Mouse (Mus musculus) retina, postnatal 7 days (tissue): ENCODE data around the gene Amacr.

Experiments used
- DNase-seq: peaks from one replicate; pipeline ENCODE4 v3.0.0-alpha.2; 2012; ENCODE audit warnings: low read depth, low spot score

Amacr gene

GRCm38 (mm10) chr15:10981377-10982063 lies at the start of gene Amacr:
TSS of gene Amacr (plus strand) at chr15:10981756.
- peak; percentile 83 for DNase-seq

- no peak for DNase-seq
These were observed 47.6 kb upstream of the Amacr start for GRCm38 (mm10) chr15:10933930-10934329.

DNA sequence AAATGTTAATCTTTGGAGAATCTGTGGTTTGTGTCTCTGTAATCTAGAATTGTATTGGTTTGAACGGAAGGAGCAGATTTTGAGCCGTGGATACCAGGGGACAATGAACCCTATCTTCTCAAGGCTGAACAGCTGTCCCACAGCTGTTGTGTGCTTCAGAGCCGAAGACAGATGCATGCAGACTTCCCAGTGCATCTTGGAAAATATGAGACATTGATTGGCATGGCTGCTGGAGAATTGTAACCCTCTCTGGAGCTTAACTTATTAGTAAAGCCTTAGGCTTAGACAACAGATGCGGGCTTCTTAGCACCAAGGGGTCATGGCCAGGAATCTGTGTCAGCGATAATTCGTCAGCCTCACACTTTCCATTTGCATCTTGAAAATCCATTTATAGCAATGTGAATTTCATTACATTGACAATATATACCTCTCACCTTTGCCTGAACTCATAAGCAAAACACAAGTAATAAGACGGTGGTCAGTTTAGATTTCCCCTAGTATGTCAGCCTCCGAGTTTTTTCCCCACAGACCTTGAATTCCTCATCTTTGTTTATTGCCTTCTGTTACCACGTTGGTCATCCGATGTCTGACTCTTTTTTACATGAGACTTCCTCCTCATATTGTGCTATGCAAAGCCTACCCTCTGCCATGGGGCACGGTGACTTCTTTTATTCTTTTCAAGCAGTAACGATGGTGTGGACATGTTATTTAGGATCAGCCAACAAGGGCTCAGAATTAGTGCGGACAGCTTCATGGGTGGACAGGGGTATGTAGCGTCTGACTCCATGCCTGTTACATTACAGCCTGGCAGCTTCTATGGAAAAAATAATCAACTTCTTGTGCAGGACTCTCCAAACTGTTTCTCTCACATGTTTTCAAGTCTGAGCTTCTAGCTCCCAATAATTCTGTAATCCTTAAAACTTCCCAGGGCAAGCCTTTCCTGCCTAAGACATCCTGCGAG lies 41.1 kb upstream of the Amacr start:
- DNase-seq, result peak; percentile 38

DNA sequence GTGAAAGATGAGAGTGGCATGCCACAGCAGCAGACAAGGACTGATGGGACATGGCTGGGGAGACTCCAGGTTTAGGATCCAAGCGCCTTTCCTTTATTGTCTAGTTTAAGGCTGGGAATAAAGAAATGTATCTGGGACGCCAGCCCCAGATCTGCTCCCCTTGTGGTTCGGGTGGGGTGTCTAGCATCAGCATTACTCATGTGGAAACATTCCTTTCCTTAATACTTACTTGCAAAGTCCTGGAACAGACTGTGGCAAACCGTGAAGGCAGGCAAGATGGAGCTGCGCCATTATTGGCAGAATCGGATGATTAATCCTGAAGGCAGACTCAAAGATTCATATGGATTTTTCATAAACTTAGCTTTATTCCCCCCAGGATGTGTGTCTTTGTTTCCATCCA lies 39.7 kb upstream of the Amacr start:
- no peak for DNase-seq

GRCm38 (mm10) chr15:10947852-10948251 lies 33.7 kb upstream of the Amacr start:
- DNase-seq, result no peak

- no peak for DNase-seq
These were observed 29.4 kb upstream of the Amacr start, which contains the start of gene C1qtnf3 for GRCm38 (mm10) chr15:10951951-10952759. TSS of gene C1qtnf3 (plus strand) at chr15:10952332.

- DNase-seq, result no peak
These were observed 28.7 kb upstream of the Amacr start for GRCm38 (mm10) chr15:10952760-10953305.

- DNase-seq, result no peak
These were observed 28.1 kb upstream of the Amacr start for GRCm38 (mm10) chr15:10953465-10953864.

- no peak for DNase-seq
These were observed 27.1 kb upstream of the Amacr start for GRCm38 (mm10) chr15:10954381-10955016.

- DNase-seq, result no peak
These were observed 26.4 kb upstream of the Amacr start for GRCm38 (mm10) chr15:10955156-10955555.

DNA sequence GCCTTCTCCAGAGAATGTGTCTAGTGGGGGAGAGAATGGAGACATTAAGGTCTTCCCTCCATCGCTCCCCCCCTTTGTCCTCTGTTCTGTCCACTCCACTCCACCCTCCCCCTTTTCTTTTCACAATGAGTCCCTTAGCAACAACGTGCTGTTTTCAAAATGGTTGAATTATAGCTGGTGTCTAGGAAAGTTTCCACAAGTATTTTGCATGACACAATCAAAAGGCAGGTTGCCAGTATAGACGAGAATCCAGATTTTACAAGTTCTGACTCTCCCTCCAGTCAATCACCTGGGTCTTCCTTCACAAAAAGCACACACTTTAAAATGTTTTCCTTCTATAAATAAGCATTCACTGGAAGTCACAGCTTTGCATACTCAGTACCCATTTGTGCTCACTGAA lies 24.9 kb upstream of the Amacr start:
- no peak for DNase-seq

GRCm38 (mm10) chr15:10959277-10960026 lies 22.1 kb upstream of the Amacr start:
- DNase-seq, result no peak

DNA sequence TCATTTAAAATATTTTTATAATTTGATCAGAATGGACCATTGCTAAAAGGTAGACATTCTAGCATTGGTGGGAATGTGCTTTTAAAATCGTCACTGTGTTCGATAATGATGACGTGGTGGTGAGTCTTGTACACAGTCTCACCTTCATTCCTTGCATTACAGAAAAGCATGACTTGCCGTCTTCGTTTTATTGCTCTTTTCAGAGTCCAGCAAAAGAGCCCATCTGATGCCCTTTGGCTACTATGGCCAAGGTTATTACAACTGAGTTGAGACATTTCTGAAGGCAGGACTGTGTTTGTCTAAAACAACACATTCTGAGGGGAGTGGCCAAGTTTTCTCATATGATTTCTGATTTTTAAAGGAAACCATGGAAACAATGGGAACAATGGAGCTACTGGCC lies 21.3 kb upstream of the Amacr start:
- DNase-seq, result no peak

DNA sequence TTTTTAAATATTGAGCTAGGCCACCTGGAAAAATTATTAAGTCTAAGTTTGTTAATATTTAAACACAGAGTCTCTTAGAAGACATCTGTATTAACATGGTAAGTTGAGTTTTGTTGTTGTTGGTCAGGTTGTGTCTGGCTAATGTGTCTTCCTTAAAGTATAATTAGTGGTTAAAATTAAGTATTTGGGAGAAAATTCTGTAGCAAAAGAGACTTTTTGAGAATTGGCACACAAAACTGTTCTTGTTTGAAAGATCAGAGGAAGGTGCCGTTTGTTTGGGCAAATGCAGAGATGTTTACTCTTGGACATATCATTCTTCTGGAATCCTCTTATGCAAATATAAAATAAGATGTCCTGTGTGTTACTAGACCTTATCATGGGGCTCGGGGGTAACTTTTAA lies 19.0 kb upstream of the Amacr start:
- no peak for DNase-seq

DNA sequence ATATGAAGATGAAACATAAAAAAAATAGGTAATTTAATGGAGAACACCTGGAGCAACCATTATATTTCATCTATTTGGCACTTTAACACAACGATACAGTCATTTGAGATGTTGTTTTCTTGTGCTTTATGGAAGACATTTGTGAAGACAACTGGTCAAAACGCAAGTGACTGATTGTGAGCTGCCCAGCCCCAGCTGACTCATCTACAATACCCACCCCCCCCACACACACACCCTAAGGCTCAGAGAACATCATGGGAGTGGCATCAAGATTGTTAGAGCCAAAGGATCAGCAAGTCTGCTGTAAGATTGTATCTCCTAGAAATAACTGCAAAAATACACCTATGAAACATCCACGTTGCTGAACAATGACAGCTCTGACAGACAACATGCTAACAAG lies 12.1 kb upstream of the Amacr start:
- no peak for DNase-seq

DNA sequence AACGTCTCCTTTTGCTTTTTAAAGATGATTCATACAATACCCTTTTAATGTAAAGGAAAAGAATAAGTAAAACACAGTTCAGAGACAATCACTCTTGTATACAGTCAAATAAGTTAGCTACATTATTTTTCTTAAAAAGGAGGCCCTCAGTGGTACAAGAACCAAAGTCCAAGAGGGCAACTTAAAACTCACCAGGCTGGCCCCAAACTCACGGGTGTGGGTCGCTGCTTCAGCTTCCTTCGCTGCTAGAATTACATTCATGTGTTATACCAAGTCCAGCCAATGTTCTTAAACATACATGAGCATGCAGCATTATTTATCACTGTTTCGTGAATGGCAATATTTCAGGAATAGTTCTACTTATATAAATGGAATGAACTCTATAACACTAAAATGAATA lies 10.8 kb upstream of the Amacr start:
- DNase-seq, result no peak

DNA sequence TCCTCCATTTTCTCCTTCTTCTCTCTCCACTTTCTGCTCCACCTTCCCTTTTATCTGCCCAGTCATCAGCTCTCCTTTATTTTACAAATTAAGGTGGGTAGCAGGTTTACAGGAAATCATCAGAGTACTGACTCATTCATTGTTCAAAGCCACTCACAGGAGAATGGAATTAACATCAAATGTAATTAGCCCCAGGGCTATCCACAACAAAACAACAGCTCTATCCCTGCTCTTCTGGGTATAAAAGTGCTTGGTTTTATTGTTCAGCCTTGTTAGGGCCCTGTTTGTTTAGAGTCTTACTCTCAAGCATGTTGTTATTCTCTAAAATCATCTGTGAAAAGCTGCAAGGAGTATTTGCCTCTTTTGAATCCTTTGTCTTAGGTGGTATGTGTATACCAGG lies 4.4 kb upstream of the Amacr start:
- DNase-seq, result no peak

- DNase-seq, result no peak
These were observed 844 bp upstream of the Amacr start for GRCm38 (mm10) chr15:10980712-10981111.

- DNase-seq, result no peak
These were observed 494 bp downstream of the Amacr start for GRCm38 (mm10) chr15:10982064-10982435.

GRCm38 (mm10) chr15:10985756-10986155 lies 4.2 kb downstream of the Amacr start:
- no peak for DNase-seq
